Mouse (Mus musculus) neural tube, embryonic 14.5 days (tissue): Measurements from ENCODE around the gene Pdc. TPM values are rescaled to one million over a fixed set of nuclear protein-coding genes. Genes with fewer than 3 reads are reported as not detected.
"Not testable (repeated sequence)": the region's sequence is repeated elsewhere in the genome, so short reads cannot be mapped to it uniquely, and the experiment has no call there.

ENCODE experiments used
- ATAC-seq: fragments of 200-750 bp; cut with Nextera tagmentation; 2 replicates; pipeline ENCODE4 v1.8.0; 2017; ENCODE audit warnings: low read depth, mild to moderate bottlenecking, moderate TSS enrichment, moderate library complexity
- H3K27ac ChIP-seq: fragments of 300-500 bp; sonication (generic); 2 replicates; pipeline ENCODE4 v1.5.1; 2014; ENCODE audit warnings: low read depth, mild to moderate bottlenecking, control low read depth, low read length, moderate library complexity, mixed read lengths
- H3K27me3 ChIP-seq: fragments of 300-500 bp; sonication (generic); 2 replicates; pipeline ENCODE4 v1.6.1; 2014; ENCODE audit warnings: low read length; ENCODE audit not compliant: control insufficient read depth, insufficient read depth
- H3K36me3 ChIP-seq: fragments of 300-500 bp; sonication (generic); 2 replicates; pipeline ENCODE4 v1.6.1; 2014; ENCODE audit warnings: low read length, mixed read lengths; ENCODE audit not compliant: control insufficient read depth, insufficient read depth
- H3K4me1 ChIP-seq: fragments of 300-500 bp; sonication (generic); 2 replicates; pipeline ENCODE4 v1.6.1; 2014; ENCODE audit warnings: low read length; ENCODE audit not compliant: control insufficient read depth, insufficient read depth
- H3K4me2 ChIP-seq: fragments of 300-500 bp; sonication (generic); 2 replicates; pipeline ENCODE4 v1.6.1; 2014; ENCODE audit warnings: mild to moderate bottlenecking, low read depth, low read length, control low read depth
- H3K4me3 ChIP-seq: fragments of 300-500 bp; sonication (generic); 2 replicates; pipeline ENCODE4 v1.5.1; 2014; ENCODE audit warnings: low read depth, low read length, control low read depth, mixed read lengths
- H3K9ac ChIP-seq: fragments of 300-500 bp; sonication (generic); replicated peaks from 2 replicates; pipeline ENCODE4 v1.6.1; 2014; ENCODE audit warnings: low read depth, mild to moderate bottlenecking, control low read depth, low read length, mixed read lengths
- H3K9me3 ChIP-seq: fragments of 300-500 bp; sonication (generic); 2 replicates; pipeline ENCODE4 v1.6.1; 2016; ENCODE audit warnings: low read length; ENCODE audit not compliant: control insufficient read depth
- WGBS: fragments of 180-500 bp; shearing (Covaris S2); extraction: QIAGEN DNeasy Blood & Tissue Kit; methylation state at CpG from one replicate; pipeline ENCODE4 v1.1.7; 2014; 5-methylcytosine and 5-hydroxymethylcytosine counted together
- polyA plus RNA-seq: library from polyadenylated mRNA; unstranded; fragments of >200 nt; fragmentation: Nextera tagmentation; extraction: Ambion mirVana; gene quantifications from 2 replicates; pipeline ENCODE4 v1.2.1, GENCODE M21; 2014

Gene Pdc
- polyA plus RNA-seq, result not detected in 2 replicates

DNA sequence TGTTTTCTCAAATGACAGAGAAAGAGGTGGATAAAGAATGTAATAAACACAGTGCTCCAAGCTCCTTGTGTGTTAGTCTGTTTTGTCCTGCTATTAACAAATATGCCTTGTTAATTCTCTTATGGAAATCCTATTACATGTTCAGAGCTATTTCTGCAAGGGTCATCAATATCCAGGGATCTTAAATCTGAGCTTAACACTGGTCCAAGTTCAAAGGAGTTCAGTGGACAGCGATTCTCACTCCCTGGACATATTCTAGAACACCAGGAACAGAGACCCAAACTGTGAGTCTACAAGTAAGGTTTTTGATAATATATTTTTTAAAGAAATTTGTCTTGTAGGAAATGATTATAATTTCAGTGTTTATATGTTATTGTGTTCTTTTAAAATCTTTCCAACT is at the start of gene Pdc:
Gene Pdc (plus strand): TSS at position 213 of the 400 bp plus-strand sequence.
- 93% methylated on average over 1 of the region's 1 CpGs for WGBS
- Histone ChIP-seq H3K36me3 (no peaks in the 10 kb centered on the region), H3K9ac (no peak within 1 kb of the TSS), H3K4me1 (no peaks in the 10 kb centered on the region), H3K4me3 (no peak within 1 kb of the TSS), H3K27ac (no peak within 1 kb of the TSS), H3K27me3 (no peaks in the 10 kb centered on the region), H3K9me3 (no peaks in the 10 kb centered on the region), H3K4me2 (no peak within 1 kb of the TSS)
- ATAC-seq, result no peak

DNA sequence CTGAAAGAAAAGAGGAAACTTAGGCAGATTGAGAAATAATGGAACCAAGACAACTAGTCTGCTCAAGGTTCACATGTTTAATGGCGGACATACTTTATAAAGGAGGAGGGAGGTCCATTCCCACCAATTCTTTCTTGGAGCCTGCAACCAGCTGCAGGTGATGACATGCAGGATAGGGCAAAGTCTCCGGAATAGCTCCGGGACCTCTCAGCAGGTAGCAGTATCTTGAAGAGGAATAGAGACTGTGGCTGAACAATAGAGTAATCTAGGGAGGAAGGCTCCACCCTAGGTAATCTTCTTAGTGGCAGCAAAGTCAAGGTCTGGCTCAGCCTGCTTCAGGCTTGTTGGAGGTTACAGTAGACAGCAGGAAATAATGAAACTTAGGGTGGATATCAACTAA is 25.2 kb upstream of the Pdc start:
- H3K9ac ChIP-seq, H3K9me3 ChIP-seq, H3K4me1 ChIP-seq, H3K27me3 ChIP-seq, H3K36me3 ChIP-seq, ATAC-seq, H3K27ac ChIP-seq, H3K4me3 ChIP-seq, H3K4me2 ChIP-seq: not testable (repeated sequence)
- WGBS, result 83% methylated on average over 3 of the region's 3 CpGs

DNA sequence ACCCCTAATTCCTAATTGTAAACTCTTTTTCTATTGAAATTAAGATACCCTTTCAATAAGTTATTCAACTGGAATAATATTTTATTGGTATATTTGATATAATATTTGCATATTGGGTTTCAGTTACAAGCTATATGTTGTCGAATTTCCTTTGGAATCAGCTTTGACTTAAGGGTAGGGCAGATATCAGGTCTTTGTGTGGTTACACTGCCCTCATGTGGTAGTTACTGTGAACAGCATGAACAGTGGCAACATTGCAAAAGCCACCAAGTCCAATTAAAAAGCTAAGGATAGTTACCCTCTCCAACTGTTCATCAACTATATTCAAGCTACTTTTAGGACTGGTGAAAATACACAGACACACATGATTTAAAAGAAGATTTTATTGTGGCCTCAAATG is 11.6 kb upstream of the Pdc start:
- H3K9ac ChIP-seq, result no peak overlapping the region
- no peak overlapping the region for H3K27ac ChIP-seq
- no peak overlapping the region for H3K4me2 ChIP-seq
- ATAC-seq, result peak; percentile 61; the same call in 1 of the 2 replicates
- H3K36me3 ChIP-seq, result no peaks in the 10 kb centered on the region
- no peaks in the 10 kb centered on the region for H3K4me1 ChIP-seq
- no peak overlapping the region for H3K4me3 ChIP-seq
- H3K9me3 ChIP-seq, result no peaks in the 10 kb centered on the region
- no peaks in the 10 kb centered on the region for H3K27me3 ChIP-seq
- 67% methylated on average over 1 of the region's 1 CpGs for WGBS

DNA sequence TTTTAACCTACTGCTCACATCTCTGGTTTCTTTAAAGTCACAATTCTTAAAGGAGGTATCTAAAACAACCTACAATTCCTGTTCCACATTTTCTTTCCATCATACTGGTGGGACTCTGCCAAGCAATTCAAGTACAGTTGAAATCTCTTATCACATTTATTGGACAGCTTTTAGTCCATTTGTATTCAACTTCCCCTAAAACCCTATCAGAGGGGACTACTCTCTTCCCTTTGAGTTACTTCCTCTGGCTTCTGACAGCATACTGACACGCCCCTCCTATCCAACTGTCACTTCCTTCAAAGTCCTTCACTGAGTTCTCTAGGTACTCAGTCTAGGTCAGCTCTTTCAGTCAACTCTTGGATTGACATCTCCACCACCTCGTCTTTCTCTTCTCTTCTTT is 15.9 kb downstream of the Pdc start:
- H3K27me3 ChIP-seq, result no peaks in the 10 kb centered on the region
- no peaks in the 10 kb centered on the region for H3K36me3 ChIP-seq
- H3K4me2 ChIP-seq, result no peak overlapping the region

DNA sequence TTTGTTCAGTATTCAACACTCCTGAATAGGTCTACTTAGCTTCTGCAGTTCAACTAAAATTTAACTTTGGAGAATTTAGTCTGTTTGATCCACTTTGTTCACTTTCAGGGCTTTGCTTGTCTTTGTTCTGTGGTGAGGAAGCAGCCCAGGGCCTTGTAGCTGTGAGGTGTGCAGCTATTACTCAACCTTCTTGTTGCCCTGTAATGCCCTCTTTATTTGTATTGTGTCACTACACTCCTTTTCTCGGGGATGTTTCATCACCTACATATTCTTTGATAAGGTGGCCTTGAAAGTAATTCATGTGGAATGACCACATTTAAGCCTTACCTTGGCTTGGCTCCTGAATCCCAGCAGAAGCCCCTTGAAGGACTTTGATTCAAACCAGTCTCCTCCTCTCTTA is 41.6 kb downstream of the Pdc start:
- H3K9ac ChIP-seq, result no peak overlapping the region
- no peak overlapping the region for H3K4me2 ChIP-seq
- WGBS, result 96% methylated on average over 1 of the region's 1 CpGs
- no peak overlapping the region for H3K4me3 ChIP-seq
- no peaks in the 10 kb centered on the region for H3K4me1 ChIP-seq
- no peak for ATAC-seq
- no peaks in the 10 kb centered on the region for H3K9me3 ChIP-seq
- peaks cover 5% of the 10 kb centered on the region for H3K36me3 ChIP-seq
- H3K27me3 ChIP-seq, result no peaks in the 10 kb centered on the region
- H3K27ac ChIP-seq, result no peak overlapping the region

More for the DNA sequence above, 15.9 kb downstream of the Pdc start:
- no peaks in the 10 kb centered on the region for H3K4me1 ChIP-seq
- no peak overlapping the region for H3K27ac ChIP-seq
- H3K9ac ChIP-seq, result no peak overlapping the region
- 71% methylated on average over 2 of the region's 2 CpGs for WGBS
- ATAC-seq, result no peak
- H3K9me3 ChIP-seq, result no peaks in the 10 kb centered on the region
- H3K4me3 ChIP-seq, result no peak overlapping the region

DNA sequence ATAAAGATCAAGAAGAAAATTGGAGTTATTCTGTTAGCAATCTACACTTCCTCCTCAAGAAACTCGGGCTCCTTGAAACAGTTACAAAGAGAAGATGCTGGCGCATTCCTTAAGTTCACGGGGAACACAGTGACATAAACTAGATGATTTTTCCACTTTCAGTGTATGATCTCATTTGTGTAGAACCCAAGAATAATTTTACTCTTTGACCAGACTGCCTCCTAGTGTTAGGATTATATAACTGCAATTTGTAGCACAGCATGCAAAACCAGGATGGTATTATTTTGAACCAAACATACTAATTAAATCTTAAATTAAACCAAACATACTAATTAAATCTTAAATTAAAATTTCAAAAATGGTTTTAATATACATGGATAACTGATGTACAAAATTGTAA is 53.7 kb downstream of the Pdc start:
- Histone ChIP-seq H3K4me1 (no peaks in the 10 kb centered on the region), H3K4me2 (no peak overlapping the region), H3K4me3 (no peak overlapping the region), H3K27me3 (no peaks in the 10 kb centered on the region), H3K9ac (no peak overlapping the region), H3K27ac (no peak overlapping the region), H3K36me3 (no peaks in the 10 kb centered on the region), H3K9me3 (no peaks in the 10 kb centered on the region)
- 94% methylated on average over 3 of the region's 3 CpGs for WGBS
- no peak for ATAC-seq

DNA sequence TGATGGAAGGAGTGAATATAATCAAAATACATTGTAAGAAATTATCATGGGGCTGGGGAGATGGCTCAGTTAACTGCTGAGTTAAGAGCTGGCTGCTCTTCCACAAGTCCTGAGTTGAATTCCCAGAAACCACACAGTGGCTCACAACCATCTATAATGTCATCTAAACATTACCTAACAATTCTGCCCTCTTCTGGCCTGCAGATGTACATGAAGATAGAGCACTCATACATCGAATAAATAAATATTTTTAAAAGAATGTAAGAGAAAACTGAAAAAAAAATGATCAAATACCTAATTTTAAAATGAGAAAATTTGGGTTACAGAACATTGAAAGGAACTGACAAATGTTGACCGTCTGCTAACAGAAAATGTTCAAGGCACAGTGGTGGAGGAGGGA is 55.0 kb downstream of the Pdc start:
- Histone ChIP-seq H3K4me3 (no peak overlapping the region), H3K4me2 (no peak overlapping the region), H3K9ac (no peak overlapping the region), H3K4me1 (no peaks in the 10 kb centered on the region), H3K27ac (no peak overlapping the region), H3K9me3 (no peaks in the 10 kb centered on the region), H3K27me3 (no peaks in the 10 kb centered on the region), H3K36me3 (no peaks in the 10 kb centered on the region)
- ATAC-seq, result no peak
- WGBS, result 91% methylated on average over 2 of the region's 2 CpGs

Other genes starting within 250 kb of the Pdc start
- 0.04 and 0.31 TPM in 2 replicates for gene Ptgs2, start 219.4 kb upstream of the Pdc start, polyA plus RNA-seq
- 139 and 140 TPM in 2 replicates for gene Tpr, start 73.4 kb downstream of the Pdc start, polyA plus RNA-seq
- gene Odr4, start 73.7 kb downstream of the Pdc start, polyA plus RNA-seq, result 43.9 and 55.3 TPM in 2 replicates
- 0.51 and 0.91 TPM in 2 replicates for gene Prg4, start 146.7 kb downstream of the Pdc start, polyA plus RNA-seq